Mouse (Mus musculus): Measurements from ENCODE around the gene Ankrd52. TPM values are rescaled to one million over a fixed set of nuclear protein-coding genes. Genes with fewer than 3 reads are reported as not detected.
A peak's percentile ranks its signal among the peaks of the same experiment; 100 is the strongest.

Ankrd52 gene
- polyA plus RNA-seq, 1 experiment, result 31.6 TPM

DNA sequence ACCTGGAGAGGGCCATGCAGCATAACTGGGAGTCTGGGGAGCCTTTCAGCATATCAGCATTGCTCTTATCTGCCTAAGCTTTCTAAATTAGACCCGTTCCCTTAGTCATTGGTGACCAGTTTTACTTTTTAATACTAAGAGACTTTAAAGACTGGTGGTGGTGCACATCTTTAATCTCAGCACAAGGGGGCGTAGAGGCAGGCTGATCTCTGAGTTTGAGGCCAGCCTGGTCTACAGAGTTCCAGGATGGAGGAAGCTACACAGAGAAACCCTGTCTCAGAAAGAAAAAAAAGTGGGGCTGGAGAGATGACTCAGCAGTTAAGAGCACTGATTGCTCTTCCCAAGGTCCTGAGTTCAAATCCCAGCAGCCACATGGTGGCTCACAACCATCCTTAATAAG, 36.7 kb upstream of the Ankrd52 start:
- H3K4me1 ChIP-seq (ENCODE audit: control insufficient read depth, insufficient read depth, low read length), result peaks cover 18% of the 10 kb centered on the region
- no peak overlapping the region for H3K4me3 ChIP-seq (replicated peaks; ENCODE audit: extremely low read depth, low read depth, low read length)
- 0 out of 2 replicates have a peak, but pooled peaks have one; percentile 27 for TF ChIP-seq CTCF (IDR thresholded peaks at IDR 0.05; ENCODE audit: insufficient read depth, low read length)
- TF ChIP-seq POLR2A (IDR thresholded peaks at IDR 0.05; ENCODE audit: borderline replicate concordance, extremely low read depth, low read depth, low read length), result no peak
- 82% methylated on average over 2 of the region's 2 CpGs for WGBS
- no peak for DNase-seq

DNA sequence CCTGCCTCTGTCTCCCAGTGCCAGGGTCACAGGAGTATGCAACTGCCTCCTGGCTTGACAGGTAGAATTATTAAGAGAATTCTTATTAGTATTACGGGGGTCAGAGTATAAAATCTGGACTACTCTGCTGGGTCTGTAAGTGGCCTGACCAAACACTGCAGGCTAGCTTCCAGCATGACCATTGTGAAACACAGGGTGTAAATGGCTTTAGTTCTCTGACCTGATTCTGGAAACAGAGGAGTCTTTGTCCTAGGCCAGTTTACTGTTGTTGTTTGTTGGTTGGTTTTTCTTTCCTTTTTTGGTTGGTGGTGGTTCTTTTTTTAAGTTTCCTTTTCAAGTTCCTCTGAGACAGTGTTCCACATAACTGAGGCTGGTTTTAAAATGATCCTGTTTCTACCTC, 33.5 kb upstream of the Ankrd52 start:
- no peak for TF ChIP-seq POLR2A (IDR thresholded peaks at IDR 0.05; ENCODE audit: borderline replicate concordance, extremely low read depth, low read depth, low read length)
- TF ChIP-seq CTCF (IDR thresholded peaks at IDR 0.05; ENCODE audit: insufficient read depth, low read length), result no peak
- H3K4me3 ChIP-seq (replicated peaks; ENCODE audit: extremely low read depth, low read depth, low read length), result no peak overlapping the region
- no peak for DNase-seq
- 64% methylated on average over 1 of the region's 1 CpGs for WGBS
- peaks cover 13% of the 10 kb centered on the region for H3K4me1 ChIP-seq (ENCODE audit: control insufficient read depth, insufficient read depth, low read length)

DNA sequence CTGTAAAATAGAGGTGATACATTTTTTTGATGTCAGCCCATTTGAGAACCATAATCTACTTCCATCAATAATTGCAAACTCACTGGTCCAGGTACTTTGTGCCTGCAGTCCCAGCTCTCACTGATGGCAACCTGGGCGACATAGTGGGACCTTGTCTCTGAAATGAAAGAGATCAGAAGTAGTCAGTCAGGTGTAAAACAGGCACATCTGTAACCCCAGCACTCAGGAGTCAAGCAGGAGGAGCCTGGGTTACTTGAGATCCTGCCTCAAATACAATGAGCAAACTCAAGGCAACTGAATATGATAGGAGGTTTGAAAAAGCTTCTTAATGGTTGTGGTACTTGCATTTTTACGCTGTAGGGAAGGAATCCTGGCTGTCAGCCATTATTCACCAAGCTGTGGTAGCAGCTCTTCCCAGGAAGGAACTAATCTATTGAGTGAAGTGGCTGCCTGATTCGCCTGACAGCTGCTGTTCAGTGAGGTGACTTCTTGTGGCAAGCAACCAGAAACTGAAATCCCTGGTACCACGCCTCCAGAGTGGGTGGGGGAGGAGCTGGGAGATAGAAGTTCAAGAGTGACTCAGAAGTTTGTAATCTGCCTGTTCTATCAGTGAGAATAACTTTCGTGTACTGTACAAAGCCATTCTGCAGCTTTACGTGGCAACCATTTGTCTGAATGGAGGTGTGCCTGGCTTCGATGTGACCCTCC, 32.2 kb upstream of the Ankrd52 start:
- H3K4me1 ChIP-seq (ENCODE audit: control insufficient read depth, insufficient read depth, low read length), result peaks cover 4% of the 10 kb centered on the region; the same call in 1 of the 2 replicates
- DNase-seq, result peak; percentile 72
- peak overlapping the region; percentile 36 for H3K4me3 ChIP-seq (replicated peaks; ENCODE audit: extremely low read depth, low read depth, low read length)
- 4% methylated on average over 7 of the region's 7 CpGs for WGBS
- TF ChIP-seq POLR2A (IDR thresholded peaks at IDR 0.05; ENCODE audit: borderline replicate concordance, extremely low read depth, low read depth, low read length) (no peak), CTCF (IDR thresholded peaks at IDR 0.05; ENCODE audit: insufficient read depth, low read length) (no peak)

DNA sequence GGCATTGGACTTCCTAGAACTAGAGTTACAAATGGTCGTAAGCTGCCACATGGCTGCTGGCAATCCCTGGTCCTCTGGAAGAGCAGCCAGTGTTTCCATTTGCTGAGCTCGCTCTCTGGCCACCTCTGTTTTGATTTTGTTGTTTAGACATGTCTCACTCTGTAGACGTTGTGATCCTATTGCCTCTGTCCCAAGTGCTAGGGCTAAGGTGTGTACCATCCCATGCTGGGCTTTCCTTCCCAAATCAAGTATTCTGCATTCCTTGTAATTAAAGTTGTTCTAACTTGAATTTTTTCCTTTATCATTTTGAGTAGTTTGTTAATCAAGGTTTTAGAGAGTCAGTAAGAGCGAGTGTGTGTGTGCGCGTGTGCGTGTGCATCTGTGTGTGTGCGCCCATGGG, 29.4 kb upstream of the Ankrd52 start:
- no peak overlapping the region for H3K4me3 ChIP-seq (replicated peaks; ENCODE audit: extremely low read depth, low read depth, low read length)
- DNase-seq, result no peak
- 80% methylated on average over 8 of the region's 8 CpGs for WGBS
- TF ChIP-seq POLR2A (IDR thresholded peaks at IDR 0.05; ENCODE audit: borderline replicate concordance, extremely low read depth, low read depth, low read length) (no peak), CTCF (IDR thresholded peaks at IDR 0.05; ENCODE audit: insufficient read depth, low read length) (no peak)
- peaks cover 4% of the 10 kb centered on the region; the same call in 1 of the 2 replicates for H3K4me1 ChIP-seq (ENCODE audit: control insufficient read depth, insufficient read depth, low read length)

DNA sequence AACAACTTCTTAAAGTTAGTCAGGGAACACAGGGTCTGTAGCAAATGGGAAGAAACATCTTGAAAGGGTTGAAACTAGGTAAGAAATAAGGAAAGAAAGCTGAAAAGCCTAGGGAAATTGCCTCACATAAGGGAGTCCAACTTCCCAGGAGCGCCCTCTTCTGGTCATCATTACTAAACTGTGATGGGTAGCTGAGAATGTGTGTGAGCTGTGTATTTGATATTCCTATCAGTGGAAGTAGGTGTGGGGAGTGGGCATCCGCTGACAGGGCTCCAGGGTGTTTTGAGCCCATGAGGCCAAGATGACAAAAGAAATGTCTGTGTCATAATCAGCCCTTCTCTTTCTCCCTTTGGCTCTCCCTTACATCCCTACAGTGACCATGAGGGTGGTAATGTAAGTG, 18.1 kb upstream of the Ankrd52 start:
- Histone ChIP-seq H3K4me3 (replicated peaks; ENCODE audit: extremely low read depth, low read depth, low read length) (no peak overlapping the region), H3K4me1 (ENCODE audit: control insufficient read depth, insufficient read depth, low read length) (no peaks in the 10 kb centered on the region)
- DNase-seq, result no peak
- no peak for TF ChIP-seq POLR2A (IDR thresholded peaks at IDR 0.05; ENCODE audit: borderline replicate concordance, extremely low read depth, low read depth, low read length)
- TF ChIP-seq CTCF (IDR thresholded peaks at IDR 0.05; ENCODE audit: insufficient read depth, low read length), result 0 out of 2 replicates have a peak, but pooled peaks have one; percentile 14
- WGBS, result 43% methylated on average over 2 of the region's 2 CpGs

DNA sequence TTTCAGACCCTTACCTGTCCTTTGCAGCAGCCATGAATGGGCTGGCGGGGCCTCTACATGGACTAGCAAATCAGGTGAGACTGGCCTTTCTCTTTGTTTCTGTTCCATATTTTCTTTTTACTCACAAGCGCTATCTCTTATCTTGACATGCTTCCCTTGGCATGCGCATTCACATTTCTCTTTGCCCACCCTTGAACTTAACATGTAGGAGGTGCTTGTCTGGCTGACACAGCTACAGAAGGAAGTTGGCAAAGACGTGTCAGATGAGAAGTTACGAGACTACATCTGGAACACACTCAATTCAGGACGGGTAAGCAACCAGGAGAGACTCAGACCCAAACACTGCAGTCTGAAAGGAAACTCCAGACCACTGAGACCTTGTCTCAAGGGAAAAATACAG, 17.7 kb upstream of the Ankrd52 start:
- no peak for DNase-seq
- 82% methylated on average over 6 of the region's 6 CpGs for WGBS
- Histone ChIP-seq H3K4me1 (ENCODE audit: control insufficient read depth, insufficient read depth, low read length) (no peaks in the 10 kb centered on the region), H3K4me3 (replicated peaks; ENCODE audit: extremely low read depth, low read depth, low read length) (no peak overlapping the region)
- TF ChIP-seq CTCF (IDR thresholded peaks at IDR 0.05; ENCODE audit: insufficient read depth, low read length) (no peak), POLR2A (IDR thresholded peaks at IDR 0.05; ENCODE audit: borderline replicate concordance, extremely low read depth, low read depth, low read length) (no peak)

DNA sequence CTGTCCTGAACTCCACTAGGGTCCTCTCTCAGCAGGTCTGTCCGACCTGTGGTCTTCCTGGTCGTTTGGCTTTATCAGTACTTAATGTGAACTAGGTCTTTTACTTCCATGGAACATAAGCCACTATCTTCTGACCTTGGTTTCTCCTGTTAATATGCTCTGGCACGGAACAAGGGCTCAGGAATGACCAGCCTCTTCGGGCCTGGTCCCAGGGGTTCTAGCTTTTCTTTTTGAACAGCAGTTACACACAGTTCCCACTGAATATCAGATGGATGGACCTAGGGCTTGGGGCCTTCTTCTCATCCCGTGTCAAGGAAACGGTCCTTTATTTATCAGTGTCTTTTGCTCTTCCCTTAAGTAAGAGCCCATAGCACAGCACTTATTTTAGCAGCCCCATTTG, 15.1 kb upstream of the Ankrd52 start:
- no peak for DNase-seq
- Histone ChIP-seq H3K4me3 (replicated peaks; ENCODE audit: extremely low read depth, low read depth, low read length) (no peak overlapping the region), H3K4me1 (ENCODE audit: control insufficient read depth, insufficient read depth, low read length) (no peaks in the 10 kb centered on the region)
- 83% methylated on average over 6 of the region's 6 CpGs for WGBS
- TF ChIP-seq POLR2A (IDR thresholded peaks at IDR 0.05; ENCODE audit: borderline replicate concordance, extremely low read depth, low read depth, low read length) (no peak), CTCF (IDR thresholded peaks at IDR 0.05; ENCODE audit: insufficient read depth, low read length) (no peak)

DNA sequence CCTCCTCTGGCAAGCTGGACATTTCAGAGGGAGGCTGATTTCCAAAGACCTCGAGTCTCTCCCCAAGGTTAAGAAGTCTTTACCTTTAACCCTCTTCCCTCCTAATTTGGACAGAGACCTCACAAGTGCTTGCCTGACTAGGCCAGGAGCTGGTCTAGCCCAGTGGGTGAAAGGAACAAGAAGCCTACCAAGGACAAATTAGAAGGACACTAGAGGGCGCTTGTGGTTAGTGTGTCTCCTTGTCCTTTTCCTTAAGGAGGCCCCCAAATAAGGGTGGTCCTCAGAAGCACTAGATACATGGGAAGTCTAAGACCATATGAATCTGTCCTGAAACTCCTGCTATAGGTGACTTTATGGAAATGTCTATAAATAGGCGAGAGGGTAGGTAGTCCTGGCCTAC, 14.3 kb upstream of the Ankrd52 start:
- TF ChIP-seq POLR2A (IDR thresholded peaks at IDR 0.05; ENCODE audit: borderline replicate concordance, extremely low read depth, low read depth, low read length), result no peak
- peak; percentile 16; the same call in 1 of the 2 replicates for TF ChIP-seq CTCF (IDR thresholded peaks at IDR 0.05; ENCODE audit: insufficient read depth, low read length)
- H3K4me1 ChIP-seq (ENCODE audit: control insufficient read depth, insufficient read depth, low read length), result no peaks in the 10 kb centered on the region
- H3K4me3 ChIP-seq (replicated peaks; ENCODE audit: extremely low read depth, low read depth, low read length), result no peak overlapping the region
- 46% methylated on average over 3 of the region's 3 CpGs for WGBS
- no peak for DNase-seq

DNA sequence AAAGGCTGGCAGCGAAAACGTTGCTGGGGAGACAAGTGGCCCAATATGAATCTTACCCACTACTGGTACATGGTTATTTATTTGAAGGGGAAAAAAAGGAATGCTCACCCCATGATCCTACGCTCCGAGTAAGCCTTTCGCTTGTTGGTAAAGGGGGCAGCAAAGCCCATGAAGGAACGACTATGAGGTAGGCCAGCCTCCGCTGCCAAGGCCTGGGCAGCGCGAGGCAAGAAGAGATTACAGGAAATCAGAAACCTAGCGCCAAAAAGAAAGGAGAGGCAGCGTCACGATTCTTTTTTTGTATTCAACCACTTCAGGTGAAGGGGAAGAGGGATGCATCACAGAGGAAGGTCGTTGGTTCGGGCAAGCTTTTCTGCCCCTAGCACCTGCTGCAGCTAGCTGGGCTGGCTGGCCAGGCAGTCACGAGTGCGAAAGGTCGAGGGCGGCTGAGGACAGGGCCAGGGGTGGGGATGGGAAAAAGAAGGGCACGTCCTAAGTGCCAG, 9.0 kb upstream of the Ankrd52 start:
- Histone ChIP-seq H3K4me3 (replicated peaks; ENCODE audit: extremely low read depth, low read depth, low read length) (peak overlapping the region; percentile 86), H3K4me1 (ENCODE audit: control insufficient read depth, insufficient read depth, low read length) (peaks cover 4% of the 10 kb centered on the region; the same call in 1 of the 2 replicates)
- no peak for DNase-seq
- WGBS, result 12% methylated on average over 19 of the region's 19 CpGs
- TF ChIP-seq CTCF (IDR thresholded peaks at IDR 0.05; ENCODE audit: insufficient read depth, low read length) (no peak), POLR2A (IDR thresholded peaks at IDR 0.05; ENCODE audit: borderline replicate concordance, extremely low read depth, low read depth, low read length) (no peak)

Measured in lung, adult 2 months (tissue).